Mouse (Mus musculus) CH12.LX (cell line): ENCODE results near the gene Col19a1. TPM values are rescaled to one million over a fixed set of nuclear protein-coding genes. Genes with fewer than 3 reads are reported as not detected.
A peak's percentile ranks its signal among the peaks of the same experiment; 100 is the strongest.

Experiments used
- DNase-seq: peaks from one replicate; pipeline ENCODE4 v3.0.0-alpha.2; 2013; ENCODE audit errors: extremely low read depth
- H3K27ac ChIP-seq: 2 replicates; pipeline ENCODE4 v1.5.1; 2012; ENCODE audit warnings: low read depth, mild to moderate bottlenecking, control low read depth, moderate library complexity; ENCODE audit not compliant: insufficient read depth
- H3K27me3 ChIP-seq: replicated peaks from 2 replicates; pipeline ENCODE3; 2012; ENCODE audit warnings: inconsistent platforms
- H3K36me3 ChIP-seq, 2 experiments: replicated peaks in 1 of 2; 2 replicates each; pipeline versions ENCODE3 to v1.6.1; 2012; ENCODE audit warnings: inconsistent platforms in 1 of 2, low read length in 1 of 2, mild to moderate bottlenecking in 1 of 2, mixed read lengths in 1 of 2, moderate library complexity in 1 of 2; ENCODE audit not compliant: control insufficient read depth in 1 of 2, insufficient read depth in 1 of 2
- H3K4me1 ChIP-seq, 2 experiments: 2 replicates each; pipeline ENCODE4 v1.6.1; 2012; ENCODE audit warnings: inconsistent platforms in 1 of 2, moderate library complexity in 1 of 2; ENCODE audit not compliant: insufficient read depth in 2 of 2, control insufficient read depth in 1 of 2
- H3K4me2 ChIP-seq: 2 replicates; pipeline ENCODE4 v1.6.1; 2012; ENCODE audit warnings: low read depth, mild to moderate bottlenecking, control low read depth; ENCODE audit not compliant: poor library complexity, insufficient read depth, severe bottlenecking
- H3K4me3 ChIP-seq, 3 experiments: fragments of 150-350 bp in 1 of 3; sonication (generic) in 1 of 3; replicated peaks in 1 of 3; 2 replicates each; pipeline versions ENCODE3 to v1.5.1; 2011 to 2012; ENCODE audit warnings: low read depth in 2 of 3, low read length in 2 of 3, mild to moderate bottlenecking in 2 of 3, moderate library complexity in 2 of 3, control low read depth in 1 of 3, improper control_type of control experiment in 1 of 3, inconsistent platforms in 1 of 3, mixed read lengths in 1 of 3; ENCODE audit not compliant: poor library complexity in 1 of 3
- H3K79me2 ChIP-seq: replicated peaks from 2 replicates; pipeline ENCODE4 v1.6.1; 2012; ENCODE audit warnings: mild to moderate bottlenecking, moderate library complexity; ENCODE audit not compliant: control insufficient read depth, poor library complexity, insufficient read depth, severe bottlenecking; ENCODE audit errors: extremely low read depth
- H3K9ac ChIP-seq: 2 replicates; pipeline ENCODE4 v1.6.1; 2012; ENCODE audit warnings: low read depth, mild to moderate bottlenecking, control low read depth, moderate library complexity; ENCODE audit not compliant: insufficient read depth
- H3K9me3 ChIP-seq: replicated peaks from 2 replicates; pipeline ENCODE3; 2012; ENCODE audit warnings: low read length, inconsistent platforms, mixed read lengths
- BHLHE40 ChIP-seq: IDR thresholded peaks from 2 replicates; pipeline ENCODE4 v1.6.1; 2011; ENCODE audit warnings: mild to moderate bottlenecking, low read depth, low read length, improper control_type of control experiment
- CHD2 ChIP-seq: IDR thresholded peaks from 2 replicates; pipeline ENCODE4 v1.6.1; 2011; ENCODE audit warnings: low read length, improper control_type of control experiment
- CTCF ChIP-seq, 2 experiments: IDR thresholded peaks in 1 of 2; conservative IDR thresholded peaks in 1 of 2; 2 replicates each; pipeline ENCODE4 v1.5.1; 2011 to 2012; ENCODE audit warnings: low read depth in 2 of 2, low read length in 2 of 2, improper control_type of control experiment in 1 of 2, inconsistent platforms in 1 of 2, mild to moderate bottlenecking in 1 of 2, moderate library complexity in 1 of 2
- EP300 ChIP-seq: IDR thresholded peaks from 2 replicates; pipeline ENCODE4 v1.6.1; 2011; ENCODE audit warnings: low read length, improper control_type of control experiment
- GABPA ChIP-seq: IDR thresholded peaks from 2 replicates; pipeline ENCODE4 v1.6.1; 2012; ENCODE audit warnings: low read depth, low read length, improper control_type of control experiment, inconsistent platforms; ENCODE audit not compliant: insufficient replicate concordance
- HCFC1 ChIP-seq: IDR thresholded peaks from 2 replicates; pipeline ENCODE4 v1.6.1; 2012; ENCODE audit warnings: low read depth, mild to moderate bottlenecking, inconsistent platforms, low read length, improper control_type of control experiment
- IRF4 ChIP-seq: IDR thresholded peaks from 2 replicates; pipeline ENCODE4 v1.6.1; 2014; ENCODE audit warnings: low read depth, mild to moderate bottlenecking, inconsistent platforms, low read length, improper control_type of control experiment
- MAFK ChIP-seq: IDR thresholded peaks from 2 replicates; pipeline ENCODE4 v1.6.1; 2011; ENCODE audit warnings: low read length, improper control_type of control experiment; ENCODE audit not compliant: insufficient replicate concordance
- MAX ChIP-seq: IDR thresholded peaks from 2 replicates; pipeline ENCODE4 v1.6.1; 2011; ENCODE audit warnings: low read length, improper control_type of control experiment
- MAZ ChIP-seq: IDR thresholded peaks from 2 replicates; pipeline ENCODE4 v1.6.1; 2012; ENCODE audit warnings: low read depth, mild to moderate bottlenecking, inconsistent platforms, low read length, improper control_type of control experiment, moderate library complexity
- MEF2A ChIP-seq: IDR thresholded peaks from 2 replicates; pipeline ENCODE4 v1.6.1; 2014; ENCODE audit warnings: low read depth, mild to moderate bottlenecking, inconsistent platforms, low read length, improper control_type of control experiment, borderline replicate concordance
- MXI1 ChIP-seq: IDR thresholded peaks from 2 replicates; pipeline ENCODE4 v1.6.1; 2011; ENCODE audit warnings: mild to moderate bottlenecking, low read depth, low read length, improper control_type of control experiment
- NRF1 ChIP-seq: IDR thresholded peaks from 2 replicates; pipeline ENCODE4 v1.6.1; 2014; ENCODE audit warnings: low read depth, mild to moderate bottlenecking, inconsistent platforms, low read length, improper control_type of control experiment, moderate library complexity
- PAX5 ChIP-seq: IDR thresholded peaks from 2 replicates; pipeline ENCODE4 v1.6.1; 2012; ENCODE audit warnings: low read length, inconsistent platforms, mixed read lengths
- POLR2AphosphoS2 ChIP-seq: IDR thresholded peaks from 2 replicates; pipeline ENCODE4 v1.6.1; 2011; ENCODE audit warnings: low read depth, low read length, improper control_type of control experiment
- RAD21 ChIP-seq: IDR thresholded peaks from 2 replicates; pipeline ENCODE4 v1.6.1; 2011; ENCODE audit warnings: low read depth, mild to moderate bottlenecking, low read length, improper control_type of control experiment, moderate library complexity
- SMC3 ChIP-seq: IDR thresholded peaks from 2 replicates; pipeline ENCODE4 v1.6.1; 2011; ENCODE audit warnings: low read depth, low read length, improper control_type of control experiment
- TBP ChIP-seq: conservative IDR thresholded peaks from 2 replicates; pipeline ENCODE4 v1.6.1; 2011; ENCODE audit warnings: low read depth, low read length, improper control_type of control experiment
- UBTF ChIP-seq: IDR thresholded peaks from 2 replicates; pipeline ENCODE4 v1.6.1; 2012; ENCODE audit warnings: low read depth, mild to moderate bottlenecking, inconsistent platforms, low read length, improper control_type of control experiment, moderate library complexity
- USF1 ChIP-seq: IDR thresholded peaks from 2 replicates; pipeline ENCODE4 v1.6.1; 2014; ENCODE audit warnings: low read depth, mild to moderate bottlenecking, inconsistent platforms, low read length, improper control_type of control experiment
- USF2 ChIP-seq: conservative IDR thresholded peaks from 2 replicates; pipeline ENCODE4 v1.6.1; 2011; ENCODE audit warnings: low read depth, low read length, improper control_type of control experiment
- ZMIZ1 ChIP-seq: IDR thresholded peaks from 2 replicates; pipeline ENCODE4 v1.6.1; 2012; ENCODE audit warnings: low read depth, mild to moderate bottlenecking, inconsistent platforms, low read length, improper control_type of control experiment
- dilution Hi-C: fragments of 300-500 bp; cut with MboI; formaldehyde crosslinking; loops from 2 replicates; pipeline ENCODE4 v1.14.3; 2020; ENCODE audit warnings: low sequenced_read_pairs; ENCODE audit not compliant: extremely low pct_unique_long_range_greater_than_20kb, extremely low pct_ligation_motif_present
- in situ Hi-C: fragments of 300-500 bp; cut with MboI; formaldehyde crosslinking; loops from 3 replicates; pipeline ENCODE4 v1.14.3; 2019; ENCODE audit warnings: low sequenced_read_pairs, low pct_ligation_motif_present, low pct_unique_long_range_greater_than_20kb, mixed read lengths
- polyA plus RNA-seq: library from polyadenylated mRNA; unstranded; fragments of >175 nt; gene quantifications from 2 replicates; pipeline ENCODE4 v1.2.1, GENCODE M21; 2012; ENCODE audit warnings: low read depth; ENCODE audit not compliant: insufficient read length
- total RNA-seq, 2 experiments: library from RNA; depleted of rRNA; stranded (reverse); fragments of 300-350 nt in 1 of 2; fragments of >200 nt in 1 of 2; gene quantifications; 2 replicates each; pipeline ENCODE4 v1.2.3; 2012 to 2014

Col19a1 gene
- total and polyA plus RNA-seq, 3 experiments: not detected

- Histone ChIP-seq H3K9ac (no peak overlapping the region), H3K4me1 (peaks cover 0 to 11% of the 10 kb centered on the region in 2 experiments; a peak in 2 of 4 replicates), H3K27me3 (no peaks in the 10 kb centered on the region), H3K79me2 (no peaks in the 10 kb centered on the region), H3K9me3 (no peaks in the 10 kb centered on the region), H3K4me2 (peak overlapping the region; percentile 18; the same call in 1 of the 2 replicates), H3K27ac (no peak overlapping the region), H3K36me3 (no peaks in the 10 kb centered on the region), H3K4me3 (no peak overlapping the region)
- TF ChIP-seq CTCF (conservative IDR thresholded peaks at IDR 0.05 in 1 of 2, IDR thresholded peaks at IDR 0.05 in 1 of 2; ENCODE audit: low read depth in 2 of 2, low read length in 2 of 2) (no peak), BHLHE40 (no peak), ZMIZ1 (no peak), MAX (no peak), TBP (no peak), PAX5 (no peak), NRF1 (no peak), RAD21 (no peak), HCFC1 (no peak), IRF4 (peak; percentile 38; the same call in 1 of the 2 replicates), CHD2 (no peak), EP300 (peak; percentile 67), SMC3 (no peak), USF1 (no peak)
- in situ Hi-C loops: no loop called here
- DNase-seq: peak; percentile 18
- dilution Hi-C loops: no loop called here
These were observed 338.8 kb downstream of the Col19a1 start for GRCm38 (mm10) chr1:24248294-24249104.

- TF ChIP-seq MXI1: no peak
- TF ChIP-seq POLR2AphosphoS2: no peak
- TF ChIP-seq MEF2A: no peak
- TF ChIP-seq USF2: no peak
- no peak for TF ChIP-seq MAFK
- TF ChIP-seq GABPA: no peak
- TF ChIP-seq MAZ: no peak
- no peak for TF ChIP-seq CHD2
- no peak for TF ChIP-seq UBTF
- dilution Hi-C loops (no loop called here), in situ Hi-C loops (no loop called here)
- Histone ChIP-seq H3K4me2 (peak overlapping the region; percentile 5; the same call in 1 of the 2 replicates), H3K9me3 (no peaks in the 10 kb centered on the region), H3K27ac (no peak overlapping the region), H3K4me1 (peaks cover 0 to 11% of the 10 kb centered on the region in 2 experiments; a peak in 2 of 4 replicates), H3K9ac (no peak overlapping the region), H3K27me3 (no peaks in the 10 kb centered on the region), H3K4me3 (no peak overlapping the region), H3K79me2 (no peaks in the 10 kb centered on the region), H3K36me3 (no peaks in the 10 kb centered on the region)
- no peak for DNase-seq
These were observed 341.4 kb downstream of the Col19a1 start for GRCm38 (mm10) chr1:24245700-24246375.
